Mouse (Mus musculus) gastrocnemius, postnatal 25 days (tissue): Measurements from ENCODE around the gene Auts2. TPM values are rescaled to one million over a fixed set of nuclear protein-coding genes. Genes with fewer than 3 reads are reported as not detected.

Source experiments
- DNase-seq: peaks from one replicate; pipeline ENCODE4 v3.0.0; 2022
- total RNA-seq, 2 experiments: library from RNA; stranded (reverse); gene quantifications; 1 replicate in 1 of 2; 2 replicates in 1 of 2; pipeline ENCODE4 v1.2.3; 2021

Gene Auts2
- total RNA-seq, 2 experiments from 2014 or later: 13.4 to 35.1 TPM

GRCm38 (mm10) chr5:132170010-132170409 lies 373.1 kb downstream of the Auts2 start:
- DNase-seq: no peak

- DNase-seq: no peak
These were observed 374.3 kb downstream of the Auts2 start for GRCm38 (mm10) chr5:132168805-132169204.

- DNase-seq: no peak
These were observed 374.9 kb downstream of the Auts2 start for GRCm38 (mm10) chr5:132168224-132168623.

GRCm38 (mm10) chr5:132166559-132166958 lies 376.6 kb downstream of the Auts2 start:
- no peak for DNase-seq

DNA sequence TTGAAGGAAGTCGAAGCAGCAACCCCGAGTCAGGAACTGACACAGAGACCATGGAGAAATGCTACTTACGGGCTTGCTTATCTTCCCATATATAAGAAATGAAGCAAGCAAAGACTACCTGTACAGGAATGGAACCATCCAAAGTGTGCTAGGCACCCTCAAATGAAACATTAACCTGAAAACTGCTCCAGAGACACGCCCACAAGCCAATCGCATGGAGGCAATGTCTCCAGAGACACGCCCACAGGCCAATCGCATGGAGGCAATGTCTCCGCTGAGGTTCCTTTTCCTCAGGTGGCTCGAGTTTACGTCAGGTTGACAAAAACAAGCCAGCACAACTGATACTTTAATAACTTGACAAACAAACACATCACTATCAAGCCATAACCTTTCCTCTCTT lies 379.2 kb downstream of the Auts2 start:
- DNase-seq: no peak

DNA sequence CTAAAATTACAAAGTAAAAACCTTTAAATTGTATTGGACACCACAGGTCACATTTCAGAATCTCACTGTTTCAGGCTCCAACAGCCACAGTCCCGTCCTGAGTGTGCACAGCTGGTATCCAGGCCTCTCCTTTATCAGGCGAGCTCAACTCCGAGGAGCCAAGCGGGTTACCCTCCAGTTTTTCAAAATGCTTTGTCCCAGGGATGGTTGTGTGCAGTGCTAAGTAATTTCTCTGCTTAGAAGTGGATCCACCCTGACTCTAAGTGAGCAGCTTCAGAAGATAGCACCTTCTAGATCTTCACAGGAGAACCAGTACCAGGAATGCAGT lies 381.0 kb downstream of the Auts2 start:
- no peak for DNase-seq

GRCm38 (mm10) chr5:132161338-132162205 lies 381.6 kb downstream of the Auts2 start:
- no peak for DNase-seq

- no peak for DNase-seq
These were observed 399.0 kb downstream of the Auts2 start for GRCm38 (mm10) chr5:132144181-132144580.

- DNase-seq: no peak
These were observed 402.3 kb downstream of the Auts2 start for GRCm38 (mm10) chr5:132140816-132141215.

DNA sequence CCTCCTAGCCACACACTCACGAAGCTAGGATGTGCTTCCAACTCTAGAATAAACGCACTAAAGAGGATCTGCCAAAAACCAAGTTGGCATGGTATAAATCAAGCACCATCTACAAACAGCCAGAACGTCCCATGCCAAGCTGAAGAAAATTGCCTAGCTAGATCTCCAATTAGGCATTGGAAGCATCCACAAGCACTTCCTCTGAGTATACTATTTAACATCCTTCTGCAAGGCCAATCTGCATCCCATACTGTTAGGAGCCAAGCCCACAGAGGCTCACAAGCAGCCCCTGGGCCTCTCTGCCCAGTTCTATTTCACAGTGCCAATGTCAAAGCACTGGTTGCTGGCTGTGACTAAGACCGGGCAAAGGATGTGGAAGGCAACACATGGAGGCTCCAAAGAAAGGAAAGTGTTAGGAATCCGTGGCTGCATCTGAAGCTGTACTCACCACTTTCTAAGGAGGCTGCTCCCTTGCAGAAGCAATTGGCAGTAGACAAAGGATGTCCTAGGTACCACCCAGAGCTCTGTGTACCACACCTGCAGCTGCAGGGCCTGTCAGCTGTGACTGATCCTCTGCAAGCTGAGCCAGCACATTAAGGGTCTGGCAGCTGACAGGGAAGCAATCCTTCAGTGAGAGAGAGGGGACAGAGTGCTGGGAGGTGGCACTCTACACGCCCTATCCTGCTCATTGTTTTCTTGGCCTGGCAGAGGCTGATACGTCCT lies 407.0 kb downstream of the Auts2 start:
- no peak for DNase-seq

DNA sequence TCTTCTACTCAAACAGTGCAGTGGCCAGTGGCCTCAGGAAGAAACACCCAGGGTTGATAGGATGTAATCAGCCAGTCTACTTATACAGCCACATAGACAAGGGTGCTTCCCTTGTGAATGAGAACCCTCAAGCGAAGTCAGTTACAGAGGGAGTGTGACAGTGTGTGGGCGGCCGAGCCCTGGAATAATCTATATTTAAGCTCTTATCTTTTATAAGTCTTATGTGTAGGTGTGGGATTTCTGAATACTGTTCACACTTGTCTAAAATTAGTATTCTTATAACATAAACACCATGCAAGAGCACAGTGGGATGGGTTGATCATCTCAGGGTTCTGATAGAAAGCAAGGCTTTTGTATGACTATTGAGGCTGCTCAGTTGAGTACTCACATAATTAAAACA lies 411.2 kb downstream of the Auts2 start:
- DNase-seq: no peak

- no peak for DNase-seq
These were observed 412.6 kb downstream of the Auts2 start for GRCm38 (mm10) chr5:132130577-132130976.

GRCm38 (mm10) chr5:132126626-132127025 lies 416.5 kb downstream of the Auts2 start:
- no peak for DNase-seq

DNA sequence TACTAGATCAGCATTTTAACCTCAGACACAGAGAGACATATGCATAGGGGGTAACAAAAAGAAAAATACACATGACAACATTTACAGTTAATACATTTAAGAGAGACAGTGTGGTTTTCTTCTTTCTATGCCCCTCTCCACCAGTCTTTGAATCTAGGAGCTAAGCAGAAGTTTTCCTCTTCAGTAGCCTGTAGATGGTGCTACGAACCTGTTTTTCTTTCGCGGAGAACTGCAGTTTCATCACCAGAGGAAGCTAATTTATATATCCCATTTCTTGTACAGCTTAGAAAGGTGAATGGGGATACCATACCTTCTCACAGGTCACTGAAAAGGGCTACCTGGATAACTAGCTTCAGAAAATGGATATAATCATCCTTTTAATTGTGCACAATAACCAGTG lies 427.5 kb downstream of the Auts2 start:
- no peak for DNase-seq

- DNase-seq: no peak
These were observed 428.4 kb downstream of the Auts2 start for GRCm38 (mm10) chr5:132114561-132115301.

- DNase-seq: peak; percentile 9
These were observed 429.7 kb downstream of the Auts2 start for GRCm38 (mm10) chr5:132113480-132113879.

DNA sequence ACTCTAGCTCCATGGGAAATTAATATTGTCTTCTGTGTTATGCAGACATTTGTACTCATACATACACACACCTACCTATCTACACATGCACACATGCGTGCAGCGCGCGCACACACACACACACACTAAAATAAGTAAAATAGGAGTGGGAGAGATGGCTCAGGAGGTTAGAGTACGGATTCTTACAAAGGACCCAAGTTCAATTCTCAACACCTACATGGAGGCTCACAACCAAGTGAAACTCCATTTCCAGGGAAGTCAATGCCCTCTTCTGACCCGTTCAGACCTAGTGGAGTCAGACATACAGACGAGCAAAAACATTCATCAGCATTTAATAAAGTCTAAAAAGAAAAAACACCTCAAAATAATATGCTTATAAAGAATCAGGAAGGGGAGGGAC lies 430.5 kb downstream of the Auts2 start:
- no peak for DNase-seq

GRCm38 (mm10) chr5:132102426-132102825 lies 440.7 kb downstream of the Auts2 start:
- no peak for DNase-seq

- DNase-seq: peak; percentile 11
These were observed 444.7 kb downstream of the Auts2 start for GRCm38 (mm10) chr5:132098461-132098860.

- no peak for DNase-seq
These were observed 450.4 kb downstream of the Auts2 start for GRCm38 (mm10) chr5:132092721-132093120.

DNA sequence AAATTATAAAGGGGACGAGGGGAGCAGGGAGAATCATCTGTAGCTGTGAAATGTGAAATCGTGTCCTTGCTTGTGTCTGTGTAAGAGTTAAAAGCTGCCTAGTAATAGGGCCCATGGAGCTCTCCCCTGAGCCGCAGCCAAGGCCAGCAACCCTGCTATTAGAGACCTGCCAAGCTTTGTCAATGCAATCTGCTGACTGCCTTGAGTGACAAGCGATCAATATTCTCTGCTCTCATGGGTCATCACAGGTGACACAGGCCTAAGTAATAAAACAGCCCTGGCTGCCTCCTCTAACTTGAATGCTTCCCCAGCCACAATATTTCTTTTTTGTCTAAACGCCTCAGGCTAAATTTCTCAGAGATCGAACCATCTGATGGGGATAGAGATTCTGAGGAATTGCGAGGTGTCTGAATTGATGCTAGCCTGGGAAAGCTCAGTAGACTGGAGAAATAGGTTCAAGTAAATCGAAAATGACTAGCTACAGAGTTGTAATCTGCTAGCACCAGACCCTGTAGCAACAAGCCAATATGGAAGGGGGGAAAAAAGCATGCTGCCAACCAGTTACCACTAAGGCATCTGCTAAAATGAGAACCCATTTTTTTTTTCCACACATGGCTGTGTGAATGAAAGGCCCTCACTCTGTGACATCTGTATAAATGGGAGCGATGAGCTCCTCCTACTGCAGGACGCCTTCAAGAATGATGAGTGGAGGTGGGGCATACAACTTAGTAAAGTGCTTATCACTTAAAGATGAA lies 453.5 kb downstream of the Auts2 start:
- DNase-seq: no peak

GRCm38 (mm10) chr5:132088585-132088984 lies 454.6 kb downstream of the Auts2 start:
- DNase-seq: no peak
